Mouse (Mus musculus): ENCODE data around the gene Tm7sf2.
A peak's percentile ranks its signal among the peaks of the same experiment; 100 is the strongest.

Tm7sf2 gene

GRCm38 (mm10) chr19:6069851-6070250 lies 1.7 kb upstream of the Tm7sf2 start:
- DNase-seq (ENCODE audit: low spot score in 2 of 2): no peak

- peak in 1 of 2 experiments; percentile 44 for DNase-seq (ENCODE audit: low spot score in 2 of 2)
Measured at GRCm38 (mm10) chr19:6068951-6069350, 778 bp upstream of the Tm7sf2 start.

GRCm38 (mm10) chr19:6067011-6067723 lies 1.0 kb downstream of the Tm7sf2 start:
- DNase-seq (ENCODE audit: low spot score in 2 of 2): peak; percentile 72 to 85

GRCm38 (mm10) chr19:6066571-6066970 lies 1.6 kb downstream of the Tm7sf2 start:
- no peak for DNase-seq (ENCODE audit: low spot score in 2 of 2)

GRCm38 (mm10) chr19:6063081-6063480 lies 5.1 kb downstream of the Tm7sf2 start:
- DNase-seq (ENCODE audit: low spot score in 2 of 2): no peak

- DNase-seq (ENCODE audit: low spot score in 2 of 2): no peak
Measured at GRCm38 (mm10) chr19:6062418-6062817, 5.8 kb downstream of the Tm7sf2 start.

GRCm38 (mm10) chr19:6061641-6062302 lies 6.4 kb downstream of the Tm7sf2 start:
- DNase-seq (ENCODE audit: low spot score in 2 of 2): peak; percentile 50 to 54

- DNase-seq (ENCODE audit: low spot score in 2 of 2): peak; percentile 82 to 88
Measured at GRCm38 (mm10) chr19:6061021-6061533, 7.1 kb downstream of the Tm7sf2 start, which contains the start of gene Znhit2. Znhit2 (plus strand) TSS chr19:6061192.

- DNase-seq (ENCODE audit: low spot score in 2 of 2): no peak
Measured at GRCm38 (mm10) chr19:6058966-6059365, 9.2 kb downstream of the Tm7sf2 start.

GRCm38 (mm10) chr19:6058513-6058912 lies 9.7 kb downstream of the Tm7sf2 start:
- DNase-seq (ENCODE audit: low spot score in 2 of 2): no peak

- peak; percentile 98 to 99 for DNase-seq (ENCODE audit: low spot score in 2 of 2)
Measured at GRCm38 (mm10) chr19:6057313-6058096, 10.7 kb downstream of the Tm7sf2 start, which contains the start of the genes Mrpl49 and Fau. Mrpl49 (minus strand) TSS chr19:6057785. Fau (plus strand) TSS chr19:6057844.

- DNase-seq (ENCODE audit: low spot score in 2 of 2): no peak
Measured at GRCm38 (mm10) chr19:6056696-6057095, 11.5 kb downstream of the Tm7sf2 start.

- DNase-seq (ENCODE audit: low spot score in 2 of 2): no peak
Measured at GRCm38 (mm10) chr19:6054296-6054695, 13.9 kb downstream of the Tm7sf2 start.

- DNase-seq (ENCODE audit: low spot score in 2 of 2): no peak
Measured at GRCm38 (mm10) chr19:6052516-6052915, 15.7 kb downstream of the Tm7sf2 start.

- peak in 1 of 2 experiments; percentile 43 for DNase-seq (ENCODE audit: low spot score in 2 of 2)
Measured at GRCm38 (mm10) chr19:6048681-6049410, 19.3 kb downstream of the Tm7sf2 start.

GRCm38 (mm10) chr19:6047899-6048166 lies 20.3 kb downstream of the Tm7sf2 start:
- no peak for DNase-seq (ENCODE audit: low spot score in 2 of 2)

- DNase-seq (ENCODE audit: low spot score in 2 of 2): no peak
Measured at GRCm38 (mm10) chr19:6047154-6047898, 20.8 kb downstream of the Tm7sf2 start.

- DNase-seq (ENCODE audit: low spot score in 2 of 2): peak; percentile 83 to 86
Measured at GRCm38 (mm10) chr19:6046294-6047153, 21.6 kb downstream of the Tm7sf2 start, which contains the start of gene Syvn1. Syvn1 (plus strand) TSS chr19:6046576.

GRCm38 (mm10) chr19:6045366-6046293 lies 22.5 kb downstream of the Tm7sf2 start:
- DNase-seq (ENCODE audit: low spot score in 2 of 2): no peak
